Mouse (Mus musculus) neural tube, embryonic 13.5 days (tissue): Measurements from ENCODE around the gene Cyp2c54. TPM values are rescaled to one million over a fixed set of nuclear protein-coding genes. Genes with fewer than 3 reads are reported as not detected.
"Not testable (repeated sequence)": the region's sequence is repeated elsewhere in the genome, so short reads cannot be mapped to it uniquely, and the experiment has no call there.

Source experiments
- ATAC-seq: fragments of 200-750 bp; cut with Nextera tagmentation; 2 replicates; pipeline ENCODE4 v1.8.0; 2017; ENCODE audit warnings: low read depth, mild to moderate bottlenecking, moderate TSS enrichment, moderate library complexity
- H3K27ac ChIP-seq: fragments of 300-500 bp; sonication (generic); replicated peaks from 2 replicates; pipeline ENCODE4 v1.5.1; 2015; ENCODE audit warnings: moderate library complexity, mild to moderate bottlenecking, inconsistent platforms
- H3K27me3 ChIP-seq: fragments of 300-500 bp; sonication (generic); 2 replicates; pipeline ENCODE4 v1.6.1; 2015; ENCODE audit warnings: mild to moderate bottlenecking, inconsistent platforms
- H3K36me3 ChIP-seq: fragments of 300-500 bp; sonication (generic); 2 replicates; pipeline ENCODE4 v1.6.1; 2015; ENCODE audit warnings: mild to moderate bottlenecking, inconsistent platforms
- H3K4me1 ChIP-seq: fragments of 300-500 bp; sonication (generic); replicated peaks from 2 replicates; pipeline ENCODE4 v1.6.1; 2015; ENCODE audit warnings: inconsistent platforms
- H3K4me2 ChIP-seq: fragments of 300-500 bp; sonication (generic); 2 replicates; pipeline ENCODE4 v1.6.1; 2015; ENCODE audit warnings: inconsistent platforms, mild to moderate bottlenecking, moderate library complexity
- H3K4me3 ChIP-seq: fragments of 300-500 bp; sonication (generic); 2 replicates; pipeline ENCODE4 v1.5.1; 2015; ENCODE audit warnings: mild to moderate bottlenecking, inconsistent platforms
- H3K9ac ChIP-seq: fragments of 300-500 bp; sonication (generic); 2 replicates; pipeline ENCODE4 v1.6.1; 2015; ENCODE audit warnings: moderate library complexity, mild to moderate bottlenecking, inconsistent platforms
- H3K9me3 ChIP-seq: fragments of 300-500 bp; sonication (generic); 2 replicates; pipeline ENCODE4 v1.6.1; 2016; ENCODE audit warnings: inconsistent platforms
- WGBS: fragments of 180-500 bp; shearing (Covaris S2); methylation state at CpG from one replicate; pipeline ENCODE4 v1.1.7; 2015; 5-methylcytosine and 5-hydroxymethylcytosine counted together
- polyA plus RNA-seq: library from polyadenylated mRNA; unstranded; fragments of >200 nt; fragmentation: Nextera tagmentation; extraction: Ambion mirVana; gene quantifications from 2 replicates; pipeline ENCODE4 v1.2.1, GENCODE M21; 2015

Cyp2c54 gene
- polyA plus RNA-seq, result not detected in 2 replicates

DNA sequence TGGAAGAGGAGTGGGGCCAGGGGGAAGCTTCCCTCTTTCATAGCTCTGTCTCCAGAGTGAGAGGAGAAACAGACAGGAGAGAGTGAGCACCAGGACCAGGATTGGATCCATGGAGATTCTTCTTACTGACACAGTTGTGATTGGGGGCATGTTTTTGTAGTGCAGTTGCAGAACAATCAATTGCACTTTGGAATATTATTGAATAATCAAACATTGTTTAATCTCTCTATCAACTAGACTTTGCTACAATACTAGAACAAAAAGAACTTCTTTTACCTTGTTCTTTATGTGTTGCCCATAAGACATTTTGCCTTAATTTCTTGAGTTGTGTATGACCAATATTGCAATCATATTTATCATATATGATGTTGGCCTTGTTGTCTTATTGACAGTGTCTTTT, at the start of gene Cyp2c54:
TSS of gene Cyp2c54 (minus strand) at position 127 of the 400 bp plus-strand sequence.
- H3K27ac ChIP-seq, result no peak within 1 kb of the TSS
- H3K27me3 ChIP-seq, result no peaks in the 10 kb centered on the region
- no peak within 1 kb of the TSS for H3K4me3 ChIP-seq
- no peaks in the 10 kb centered on the region for H3K4me1 ChIP-seq
- no peak within 1 kb of the TSS for H3K4me2 ChIP-seq
- no peak for ATAC-seq
- H3K9ac ChIP-seq, result no peak within 1 kb of the TSS
- H3K36me3 ChIP-seq, result no peaks in the 10 kb centered on the region
- no peaks in the 10 kb centered on the region for H3K9me3 ChIP-seq

DNA sequence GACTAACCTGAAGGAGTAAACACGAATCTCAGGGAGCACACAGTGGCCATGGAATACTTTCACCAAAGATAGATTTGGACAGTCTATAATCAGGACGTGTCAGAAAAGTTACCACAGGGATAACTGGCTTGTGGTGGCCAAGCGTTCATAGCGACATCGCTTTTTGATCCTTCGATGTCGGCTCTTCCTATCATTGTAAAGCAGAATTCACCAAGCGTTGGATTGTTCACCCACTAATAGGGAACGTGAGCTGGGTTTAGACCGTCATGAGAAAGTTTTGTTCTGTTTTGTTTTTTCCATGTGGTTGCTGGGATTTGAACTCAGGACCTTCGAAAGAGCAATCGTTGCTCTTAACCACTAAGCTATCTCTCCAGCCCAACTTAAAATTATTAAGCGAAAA, 46.0 kb upstream of the Cyp2c54 start:
- H3K9me3 ChIP-seq, H3K27ac ChIP-seq, H3K4me2 ChIP-seq, ATAC-seq, H3K36me3 ChIP-seq, H3K4me3 ChIP-seq, H3K4me1 ChIP-seq, H3K9ac ChIP-seq, H3K27me3 ChIP-seq: not testable (repeated sequence)
- 78% methylated on average over 13 of the region's 13 CpGs for WGBS

GRCm38 (mm10) chr19:40091111-40091510, 17.5 kb upstream of the Cyp2c54 start:
- Histone ChIP-seq H3K4me3 (no peak overlapping the region), H3K27me3 (no peaks in the 10 kb centered on the region), H3K9me3 (no peaks in the 10 kb centered on the region), H3K36me3 (no peaks in the 10 kb centered on the region), H3K4me2 (no peak overlapping the region), H3K27ac (no peak overlapping the region), H3K9ac (no peak overlapping the region), H3K4me1 (no peaks in the 10 kb centered on the region)
- no peak for ATAC-seq
- WGBS, result 84% methylated on average over 3 of the region's 3 CpGs

DNA sequence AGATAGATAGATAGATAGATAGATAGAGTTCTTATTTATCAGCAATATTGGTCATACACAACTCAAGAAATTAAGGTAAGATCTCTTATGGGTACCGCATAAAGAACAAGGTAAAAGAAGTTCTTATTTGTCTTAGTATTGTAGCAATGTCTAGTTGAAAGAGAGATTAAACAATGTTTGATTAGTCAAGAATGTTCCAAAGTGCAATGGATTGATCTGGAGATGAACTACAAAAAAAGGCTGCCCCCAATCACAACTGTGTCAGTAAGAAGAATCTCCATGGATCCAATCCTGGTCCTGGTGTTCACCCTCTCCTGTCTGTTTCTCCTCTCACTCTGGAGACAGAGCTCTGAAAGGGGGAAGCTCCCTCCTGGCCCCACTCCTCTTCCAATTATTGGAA, 15.8 kb upstream of the Cyp2c54 start, which contains the start of gene Cyp2c50:
TSS of gene Cyp2c50 (plus strand) at position 268 of the 400 bp plus-strand sequence.
- H3K4me3 ChIP-seq, H3K9me3 ChIP-seq, ATAC-seq, H3K27me3 ChIP-seq, H3K36me3 ChIP-seq, H3K4me1 ChIP-seq, H3K27ac ChIP-seq, H3K4me2 ChIP-seq, H3K9ac ChIP-seq: not testable (repeated sequence)
- 100% methylated on average over 1 of the region's 1 CpGs for WGBS

DNA sequence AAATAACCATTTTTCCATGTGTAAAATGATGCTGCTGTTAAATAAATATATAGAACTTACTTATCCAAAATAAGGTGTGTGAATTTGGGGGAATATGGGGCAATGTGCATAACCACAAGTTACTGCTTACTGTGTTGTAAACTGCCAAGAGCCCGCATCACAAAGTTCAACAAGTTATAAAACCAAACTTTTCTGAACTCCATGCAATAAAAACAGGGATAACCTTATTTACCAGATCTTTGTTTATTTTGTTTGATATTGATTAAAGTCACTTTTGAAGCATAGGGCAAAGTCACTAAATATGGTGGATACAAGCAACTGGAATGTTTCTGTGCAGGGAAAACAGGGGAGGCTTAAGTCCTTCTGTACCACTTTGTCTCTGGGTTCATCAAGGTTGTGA, 14.8 kb upstream of the Cyp2c54 start:
- Histone ChIP-seq H3K4me2 (no peak overlapping the region), H3K4me3 (no peak overlapping the region), H3K4me1 (no peaks in the 10 kb centered on the region), H3K27me3 (no peaks in the 10 kb centered on the region), H3K36me3 (no peaks in the 10 kb centered on the region), H3K27ac (no peak overlapping the region), H3K9me3 (no peaks in the 10 kb centered on the region), H3K9ac (no peak overlapping the region)
- WGBS, result 94% methylated on average over 1 of the region's 1 CpGs
- no peak for ATAC-seq

- not testable (repeated sequence) for H3K36me3 ChIP-seq, H3K4me2 ChIP-seq, H3K27ac ChIP-seq, H3K9ac ChIP-seq, ATAC-seq, H3K27me3 ChIP-seq, H3K9me3 ChIP-seq, H3K4me3 ChIP-seq, H3K4me1 ChIP-seq
- 100% methylated on average over 1 of the region's 1 CpGs for WGBS
Measured at GRCm38 (mm10) chr19:39992140-39992539, 81.5 kb downstream of the Cyp2c54 start, which contains the start of gene Cyp2c37. Cyp2c37 (plus strand) TSS chr19:39992424.

GRCm38 (mm10) chr19:39989471-39989870, 84.2 kb downstream of the Cyp2c54 start:
- no peak overlapping the region for H3K9ac ChIP-seq
- ATAC-seq, result no peak
- H3K4me2 ChIP-seq, result no peak overlapping the region
- 80% methylated on average over 2 of the region's 2 CpGs for WGBS
- H3K27me3 ChIP-seq, result no peaks in the 10 kb centered on the region
- no peak overlapping the region for H3K27ac ChIP-seq
- no peaks in the 10 kb centered on the region for H3K36me3 ChIP-seq
- no peak overlapping the region for H3K4me3 ChIP-seq
- no peaks in the 10 kb centered on the region for H3K4me1 ChIP-seq
- no peaks in the 10 kb centered on the region for H3K9me3 ChIP-seq

Other genes starting within 250 kb of the Cyp2c54 start
- not detected in 2 replicates for gene Cyp2c69, start 187.0 kb downstream of the Cyp2c54 start, polyA plus RNA-seq
- gene Cyp2c37, start 81.4 kb downstream of the Cyp2c54 start, polyA plus RNA-seq, result not detected in 2 replicates
- gene Cyp2c50, start 15.9 kb upstream of the Cyp2c54 start, polyA plus RNA-seq, result not detected in 2 replicates
- not detected in 2 replicates for gene Cyp2c70, start 113.5 kb upstream of the Cyp2c54 start, polyA plus RNA-seq
- 26.2 and 27.3 TPM in 2 replicates for gene Pdlim1, start 198.0 kb upstream of the Cyp2c54 start, polyA plus RNA-seq